Mouse (Mus musculus) stomach, embryonic 14.5 days (tissue): ENCODE measurements around the gene Ppm1g. TPM values are rescaled to one million over a fixed set of nuclear protein-coding genes. Genes with fewer than 3 reads are reported as not detected.

Experiments
- ATAC-seq: fragments of 200-750 bp; cut with Nextera tagmentation; 2 replicates; pipeline ENCODE4 v1.8.0; 2017; ENCODE audit warnings: low read depth, moderate TSS enrichment; ENCODE audit not compliant: insufficient number of reproducible peaks, insufficient read depth, low FRiP score
- H3K27ac ChIP-seq: fragments of 300-500 bp; sonication (generic); 2 replicates; pipeline ENCODE4 v1.5.1; 2014; ENCODE audit warnings: mild to moderate bottlenecking, low read length, moderate library complexity, mixed read lengths
- H3K27me3 ChIP-seq: fragments of 300-500 bp; sonication (generic); 2 replicates; pipeline ENCODE4 v1.6.1; 2014; ENCODE audit warnings: low read length, control low read depth, mixed read lengths; ENCODE audit not compliant: control insufficient read depth, insufficient read depth
- H3K36me3 ChIP-seq: fragments of 300-500 bp; sonication (generic); 2 replicates; pipeline ENCODE4 v1.6.1; 2014; ENCODE audit warnings: mild to moderate bottlenecking, control low read depth, low read length, moderate library complexity, mixed read lengths; ENCODE audit not compliant: control insufficient read depth, insufficient read depth
- H3K4me1 ChIP-seq: fragments of 300-500 bp; sonication (generic); 2 replicates; pipeline ENCODE4 v1.6.1; 2014; ENCODE audit warnings: low read length, control low read depth, mixed read lengths; ENCODE audit not compliant: control insufficient read depth, insufficient read depth
- H3K4me2 ChIP-seq: fragments of 300-500 bp; sonication (generic); replicated peaks from 2 replicates; pipeline ENCODE4 v1.6.1; 2014; ENCODE audit warnings: low read depth, low read length, control low read depth
- H3K4me3 ChIP-seq: fragments of 300-500 bp; sonication (generic); 2 replicates; pipeline ENCODE4 v1.5.1; 2014; ENCODE audit warnings: low read depth, low read length, control low read depth
- H3K9ac ChIP-seq: fragments of 300-500 bp; sonication (generic); replicated peaks from 2 replicates; pipeline ENCODE4 v1.6.1; 2014; ENCODE audit warnings: low read depth, mild to moderate bottlenecking, control low read depth, low read length, moderate library complexity, mixed read lengths
- H3K9me3 ChIP-seq: fragments of 300-500 bp; sonication (generic); 2 replicates; pipeline ENCODE4 v1.6.1; 2016; ENCODE audit warnings: low read depth, low read length, control low read depth; ENCODE audit not compliant: control insufficient read depth
- WGBS: fragments of 180-500 bp; shearing (Covaris S2); extraction: QIAGEN DNeasy Blood & Tissue Kit; methylation state at CpG from one replicate; pipeline ENCODE4 v1.1.7; 2014; 5-methylcytosine and 5-hydroxymethylcytosine counted together
- polyA plus RNA-seq: library from polyadenylated mRNA; unstranded; fragments of >200 nt; fragmentation: Nextera tagmentation; extraction: Ambion mirVana; gene quantifications from 2 replicates; pipeline ENCODE4 v1.2.1, GENCODE M21; 2014

The Ppm1g gene
- polyA plus RNA-seq, 1 experiment from 2014 or later, result 112 TPM

DNA sequence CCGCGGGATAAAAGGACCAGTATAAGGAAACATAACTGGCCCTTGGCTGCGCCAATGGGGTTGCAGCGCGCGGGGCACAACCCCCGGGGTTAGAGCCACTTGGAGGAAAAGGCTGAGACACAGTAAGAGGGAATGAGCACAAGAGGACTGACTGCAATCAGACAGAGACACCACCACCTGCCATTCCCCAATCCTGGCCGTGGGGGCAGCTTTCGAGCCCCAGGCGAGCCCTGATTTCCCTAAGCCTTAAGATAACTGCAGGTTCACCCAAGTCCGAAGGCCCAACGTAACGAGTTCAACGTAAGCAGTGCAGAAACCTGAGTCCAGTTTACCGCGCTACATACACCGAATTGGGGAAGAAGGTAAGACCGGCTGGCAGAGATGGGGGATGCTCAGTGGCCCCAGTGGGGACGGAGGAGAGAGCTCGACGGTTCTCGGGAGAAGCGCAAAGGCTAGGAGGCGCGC is 41.2 kb downstream of the Ppm1g start:
- peak overlapping the region; percentile 63 for H3K9ac ChIP-seq
- H3K4me1 ChIP-seq, result no peaks in the 10 kb centered on the region
- peak overlapping the region; percentile 93 for H3K4me3 ChIP-seq
- H3K27me3 ChIP-seq, result no peaks in the 10 kb centered on the region
- H3K9me3 ChIP-seq, result no peaks in the 10 kb centered on the region
- peak overlapping the region; percentile 72 for H3K4me2 ChIP-seq
- WGBS, result under 1% methylated on average over 25 of the region's 25 CpGs
- H3K27ac ChIP-seq, result peak overlapping the region; percentile 97
- H3K36me3 ChIP-seq, result no peaks in the 10 kb centered on the region; the same call in 1 of the 2 replicates
- peak; percentile 42; the same call in 1 of the 2 replicates for ATAC-seq

DNA sequence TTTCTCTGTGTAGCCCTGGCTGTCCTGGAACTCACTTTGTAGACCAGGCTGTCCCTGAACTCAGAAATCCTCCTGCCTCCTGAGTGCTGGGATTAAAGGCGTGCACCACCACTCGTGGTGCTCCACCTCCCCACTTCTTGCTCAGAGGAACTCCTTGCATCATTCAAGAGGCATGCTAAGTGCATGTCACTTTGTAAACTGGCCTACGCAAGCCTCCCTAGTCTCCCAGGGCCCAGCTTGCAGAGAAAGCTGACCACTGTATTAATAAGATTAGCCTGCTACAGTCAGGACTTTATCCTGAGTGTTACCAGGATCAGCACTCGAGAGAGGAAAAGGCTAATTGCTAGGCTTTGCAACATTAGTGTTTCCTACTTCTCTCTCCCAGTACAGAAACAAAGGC is 51.9 kb downstream of the Ppm1g start:
- 87% methylated on average over 4 of the region's 4 CpGs for WGBS
- peaks cover 73% of the 10 kb centered on the region for H3K36me3 ChIP-seq
- no peaks in the 10 kb centered on the region for H3K9me3 ChIP-seq
- no peak overlapping the region for H3K27ac ChIP-seq
- no peaks in the 10 kb centered on the region for H3K4me1 ChIP-seq
- no peak for ATAC-seq
- H3K27me3 ChIP-seq, result no peaks in the 10 kb centered on the region
- H3K4me2 ChIP-seq, result no peak overlapping the region
- H3K9ac ChIP-seq, result no peak overlapping the region
- H3K4me3 ChIP-seq, result no peak overlapping the region

DNA sequence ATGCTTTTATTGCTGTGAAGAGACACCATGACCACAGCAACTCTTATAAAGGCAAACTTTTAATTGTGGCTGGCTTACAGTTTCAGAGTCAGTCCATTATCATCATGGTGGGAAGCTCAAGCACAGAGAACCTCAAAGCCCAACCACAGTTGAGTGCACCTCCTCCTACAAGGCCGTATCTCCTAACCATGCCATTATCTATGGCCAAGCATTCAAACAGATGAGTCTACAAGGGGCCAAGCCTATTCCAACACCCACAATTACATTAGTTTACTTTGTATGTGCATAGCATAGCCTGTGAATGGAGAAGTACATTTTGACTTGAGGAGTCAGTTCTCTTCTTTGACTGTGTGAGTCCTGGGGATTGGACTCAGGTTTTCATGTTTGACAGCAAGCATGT is 55.6 kb downstream of the Ppm1g start:
- no peaks in the 10 kb centered on the region for H3K9me3 ChIP-seq
- 92% methylated on average over 1 of the region's 1 CpGs for WGBS
- peaks cover 69% of the 10 kb centered on the region for H3K36me3 ChIP-seq
- H3K4me1 ChIP-seq, result no peaks in the 10 kb centered on the region
- H3K4me3 ChIP-seq, result no peak overlapping the region
- H3K27me3 ChIP-seq, result no peaks in the 10 kb centered on the region
- no peak overlapping the region for H3K9ac ChIP-seq
- ATAC-seq, result no peak
- H3K27ac ChIP-seq, result no peak overlapping the region
- H3K4me2 ChIP-seq, result no peak overlapping the region

DNA sequence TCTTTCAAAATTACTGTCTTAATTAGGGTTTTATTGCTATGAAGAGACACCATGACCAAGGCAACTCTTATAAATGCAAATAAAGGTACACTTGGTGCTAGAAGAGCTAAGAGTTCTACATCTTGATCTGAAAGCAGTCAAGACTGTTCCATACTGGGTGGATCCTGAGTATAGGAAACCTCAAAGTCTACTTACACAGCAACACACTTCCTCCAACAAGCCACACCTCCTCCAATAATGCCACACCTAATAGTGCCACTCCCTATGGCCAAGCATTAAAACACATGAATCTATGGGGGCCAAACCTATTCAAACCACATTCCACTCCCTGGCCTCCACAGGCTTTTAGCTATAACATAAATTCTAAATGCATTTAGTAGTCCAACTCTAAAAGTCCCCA is 58.0 kb downstream of the Ppm1g start:
- ATAC-seq, result no peak
- Histone ChIP-seq H3K4me1 (no peaks in the 10 kb centered on the region), H3K27me3 (no peaks in the 10 kb centered on the region), H3K4me2 (no peak overlapping the region), H3K36me3 (peaks cover 71% of the 10 kb centered on the region), H3K9me3 (no peaks in the 10 kb centered on the region), H3K27ac (no peak overlapping the region), H3K9ac (no peak overlapping the region), H3K4me3 (no peak overlapping the region)

DNA sequence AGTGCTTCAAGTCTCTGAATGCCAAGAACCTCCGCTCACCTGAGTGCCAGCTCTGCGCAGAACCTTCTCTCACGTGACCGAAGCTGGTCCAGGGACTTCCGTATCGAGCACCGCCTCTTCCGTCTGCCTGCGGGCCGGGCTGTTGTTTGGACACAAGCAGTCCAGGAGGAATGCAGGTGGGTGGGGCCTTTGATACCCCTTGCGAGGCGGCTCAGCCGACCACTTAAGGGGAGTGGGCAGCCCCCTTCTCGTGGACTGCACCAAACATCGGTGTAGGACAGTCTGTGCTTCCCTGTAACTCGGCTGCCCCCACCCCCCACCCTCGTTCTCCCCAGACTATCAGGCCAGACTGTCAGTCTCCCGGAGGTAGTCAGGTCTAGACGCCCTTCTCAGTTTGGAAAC is 66.3 kb downstream of the Ppm1g start, which contains the start of gene Mpv17:
Mpv17 (minus strand) TSS at position 100 of the 402 bp plus-strand sequence.
- under 1% methylated on average over 19 of the region's 19 CpGs for WGBS
- Histone ChIP-seq H3K9ac (peak within 1 kb of the TSS; percentile 28), H3K36me3 (peaks cover 25% of the 10 kb centered on the region), H3K9me3 (no peaks in the 10 kb centered on the region), H3K4me2 (peak within 1 kb of the TSS; percentile 71), H3K4me3 (peak within 1 kb of the TSS; percentile 49), H3K4me1 (peaks cover 6% of the 10 kb centered on the region), H3K27ac (peak within 1 kb of the TSS; percentile 12; the same call in 1 of the 2 replicates), H3K27me3 (no peaks in the 10 kb centered on the region)
- ATAC-seq, result peak; percentile 97

DNA sequence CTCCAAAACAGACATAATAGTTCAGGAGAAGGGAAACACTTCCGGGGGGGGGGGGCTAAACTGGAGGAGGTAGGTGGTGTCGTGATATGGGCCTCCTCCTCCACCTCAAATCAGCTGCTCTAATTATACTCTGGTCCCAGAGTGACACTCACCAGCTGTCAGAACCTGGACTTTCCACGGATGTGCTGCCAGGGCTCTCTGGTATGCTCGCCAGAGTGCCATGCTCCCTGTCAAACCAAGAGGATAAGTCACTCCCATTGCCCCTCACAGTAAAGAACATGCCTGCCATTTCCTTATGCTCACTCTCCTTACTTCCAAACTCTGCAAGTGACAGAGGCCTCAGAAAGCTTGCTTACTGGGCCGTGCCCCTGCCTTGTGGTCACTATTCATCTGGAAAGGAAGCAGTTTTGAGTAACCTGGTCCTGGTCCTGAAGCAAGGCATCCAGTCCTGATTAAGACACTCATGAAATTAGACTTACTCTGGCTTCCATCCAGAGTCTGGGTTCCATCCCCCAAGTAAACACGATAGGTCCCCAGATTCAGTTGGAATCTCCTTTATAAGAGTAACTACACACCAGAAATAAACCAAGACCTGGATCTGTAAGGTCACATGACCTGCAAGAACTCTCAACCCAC is 66.9 kb downstream of the Ppm1g start:
- Histone ChIP-seq H3K4me2 (peak overlapping the region; percentile 71), H3K9ac (peak overlapping the region; percentile 28), H3K4me3 (peak overlapping the region; percentile 49), H3K36me3 (peaks cover 20% of the 10 kb centered on the region), H3K27ac (no peak overlapping the region; the same call in 1 of the 2 replicates), H3K27me3 (no peaks in the 10 kb centered on the region), H3K9me3 (no peaks in the 10 kb centered on the region), H3K4me1 (peaks cover 6% of the 10 kb centered on the region)
- 0 out of 2 replicates have a peak, but pooled peaks have one; percentile 3 for ATAC-seq
- WGBS, result 32% methylated on average over 6 of the region's 6 CpGs

Other genes with a start within 250 kb of the Ppm1g start
- gene Atraid, start 172.4 kb downstream of the Ppm1g start, polyA plus RNA-seq, result 173 and 186 TPM in 2 replicates
- gene Slc5a6, start 171.8 kb downstream of the Ppm1g start, polyA plus RNA-seq, result 9.2 and 9.7 TPM in 2 replicates
- 21.7 and 26.3 TPM in 2 replicates for gene Cad, start 165.9 kb downstream of the Ppm1g start, polyA plus RNA-seq
- not detected in 2 replicates for gene Dnajc5g, start 114.4 kb downstream of the Ppm1g start, polyA plus RNA-seq
- 0.30 and 0.52 TPM in 2 replicates for gene Slc30a3, start 112.5 kb downstream of the Ppm1g start, polyA plus RNA-seq
- not detected in 2 replicates for gene Trim54, start 104.0 kb downstream of the Ppm1g start, polyA plus RNA-seq
- not detected in 2 replicates for gene Ucn, start 81.9 kb downstream of the Ppm1g start, polyA plus RNA-seq
- gene Mpv17, start 66.4 kb downstream of the Ppm1g start, polyA plus RNA-seq, result 69.8 and 72.3 TPM in 2 replicates
- 1.1 and 1.8 TPM in 2 replicates for gene Gm29609, start 40.8 kb downstream of the Ppm1g start, polyA plus RNA-seq
- 63.2 and 77.7 TPM in 2 replicates for gene Gtf3c2, start 40.5 kb downstream of the Ppm1g start, polyA plus RNA-seq
- 123 and 125 TPM in 2 replicates for gene Snx17, start 27.5 kb downstream of the Ppm1g start, polyA plus RNA-seq
- 52.5 and 60.2 TPM in 2 replicates for gene Eif2b4, start 27.3 kb downstream of the Ppm1g start, polyA plus RNA-seq
- 5.1 and 5.6 TPM in 2 replicates for gene Zfp513, start 18.4 kb downstream of the Ppm1g start, polyA plus RNA-seq
- 168 and 169 TPM in 2 replicates for gene Nrbp1, start 20.2 kb upstream of the Ppm1g start, polyA plus RNA-seq
- 0.51 and 1.0 TPM in 2 replicates for gene Gm9970, start 20.5 kb upstream of the Ppm1g start, polyA plus RNA-seq
- 63.6 and 68.9 TPM in 2 replicates for gene Krtcap3, start 31.0 kb upstream of the Ppm1g start, polyA plus RNA-seq
- 35.5 and 41.4 TPM in 2 replicates for gene Ift172, start 70.4 kb upstream of the Ppm1g start, polyA plus RNA-seq
- 44.4 and 46.0 TPM in 2 replicates for gene Fndc4, start 75.4 kb upstream of the Ppm1g start, polyA plus RNA-seq
- gene Gckr, start 76.8 kb upstream of the Ppm1g start, polyA plus RNA-seq, result 0.32 TPM in 1 of 2 replicates, not detected in the other
- gene Zfp512, start 231.7 kb upstream of the Ppm1g start, polyA plus RNA-seq, result 51.8 and 55.5 TPM in 2 replicates